Mouse (Mus musculus): ENCODE data around the gene Arfip2.

- TF ChIP-seq EP300 (IDR thresholded peaks at IDR 0.05; ENCODE audit: insufficient read depth, low read depth, low read length) (no peak), CTCF (IDR thresholded peaks at IDR 0.05) (no peak), POLR2A (IDR thresholded peaks at IDR 0.05; ENCODE audit: insufficient read depth, low read depth, low read length) (no peak)
These were observed 45.5 kb upstream of the Arfip2 start for GRCm38 (mm10) chr7:105685541-105686197.

Data from heart, adult 2 months (tissue).